Mouse (Mus musculus) E14TG2a.4 (cell line): ENCODE results near the gene Atxn10.

ENCODE experiments used
- H3K27me3 ChIP-seq: 2 replicates; pipeline ENCODE4 v1.6.1; 2014; ENCODE audit warnings: low read length, control low read depth; ENCODE audit not compliant: insufficient read depth
- H3K36me3 ChIP-seq: 2 replicates; pipeline ENCODE4 v1.6.1; 2014; ENCODE audit warnings: low read length, control low read depth; ENCODE audit not compliant: insufficient read depth
- H3K4me1 ChIP-seq: replicated peaks from 2 replicates; pipeline ENCODE4 v1.6.1; 2014; ENCODE audit warnings: low read depth, low read length, control low read depth
- H3K4me3 ChIP-seq: replicated peaks from 2 replicates; pipeline ENCODE4 v1.5.1; 2014; ENCODE audit warnings: mild to moderate bottlenecking, low read length
- H3K9me3 ChIP-seq: 2 replicates; pipeline ENCODE4 v1.6.1; 2014; ENCODE audit warnings: low read length, control low read depth
- CTCF ChIP-seq: conservative IDR thresholded peaks from 2 replicates; pipeline ENCODE4 v1.5.1; 2014; ENCODE audit warnings: low read length
- NANOG ChIP-seq: IDR thresholded peaks from 2 replicates; pipeline ENCODE4 v1.6.1; 2014; ENCODE audit warnings: borderline replicate concordance, low read length, mixed read lengths
- POU5F1 ChIP-seq: IDR thresholded peaks from 2 replicates; pipeline ENCODE4 v1.6.1; 2014; ENCODE audit warnings: low read length, borderline replicate concordance

Atxn10 gene

DNA sequence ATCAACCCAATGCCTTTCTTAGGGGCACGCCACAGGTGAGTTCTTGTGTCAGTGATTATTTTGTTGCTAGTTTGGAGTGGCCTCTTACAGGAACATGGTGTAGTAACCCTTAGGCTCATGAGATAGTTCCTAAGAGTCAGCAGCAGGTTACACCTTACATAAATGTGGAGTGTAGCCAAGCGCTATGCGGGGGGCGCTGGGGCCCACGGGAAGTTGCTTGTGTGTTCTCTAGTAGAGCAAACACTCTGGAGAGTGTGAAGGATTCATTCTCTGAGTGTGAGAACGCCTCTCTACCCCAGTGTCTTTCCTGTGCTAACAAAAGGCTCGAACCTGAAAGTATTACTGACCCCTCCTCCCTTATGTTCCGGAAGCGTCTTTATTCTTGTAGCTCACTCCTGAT lies 59.3 kb downstream of the Atxn10 start:
- no peaks in the 10 kb centered on the region for H3K4me1 ChIP-seq
- H3K36me3 ChIP-seq = peaks cover 84% of the 10 kb centered on the region
- TF ChIP-seq POU5F1 = no peak
- TF ChIP-seq NANOG = no peak
- TF ChIP-seq CTCF = no peak
- no peaks in the 10 kb centered on the region for H3K9me3 ChIP-seq
- H3K27me3 ChIP-seq = no peaks in the 10 kb centered on the region
- H3K4me3 ChIP-seq = no peak overlapping the region

DNA sequence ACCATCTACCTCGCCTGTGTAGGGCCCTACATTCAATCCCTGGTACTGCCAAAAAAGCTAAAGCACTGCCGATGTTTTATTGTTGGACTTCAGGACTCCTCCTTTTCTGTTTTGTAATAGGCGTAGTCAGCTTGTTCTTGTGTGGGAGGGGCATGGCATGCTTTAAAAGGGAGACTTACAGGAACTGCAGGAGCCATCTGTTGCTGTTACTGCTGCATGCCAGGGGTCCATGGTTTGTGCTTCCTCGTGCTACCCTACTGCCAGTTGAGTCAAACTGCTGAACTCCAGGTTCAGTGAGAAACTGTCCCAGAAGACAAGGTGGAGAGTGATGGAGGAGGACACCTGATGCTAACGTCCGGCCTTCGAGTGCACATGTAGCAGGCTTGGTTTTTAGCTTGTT lies 65.9 kb downstream of the Atxn10 start:
- H3K4me3 ChIP-seq = no peak overlapping the region
- H3K36me3 ChIP-seq = peaks cover 81% of the 10 kb centered on the region
- no peak for TF ChIP-seq POU5F1
- no peak for TF ChIP-seq NANOG
- no peak for TF ChIP-seq CTCF
- H3K9me3 ChIP-seq = no peaks in the 10 kb centered on the region
- no peaks in the 10 kb centered on the region for H3K27me3 ChIP-seq
- H3K4me1 ChIP-seq = peaks cover 24% of the 10 kb centered on the region

DNA sequence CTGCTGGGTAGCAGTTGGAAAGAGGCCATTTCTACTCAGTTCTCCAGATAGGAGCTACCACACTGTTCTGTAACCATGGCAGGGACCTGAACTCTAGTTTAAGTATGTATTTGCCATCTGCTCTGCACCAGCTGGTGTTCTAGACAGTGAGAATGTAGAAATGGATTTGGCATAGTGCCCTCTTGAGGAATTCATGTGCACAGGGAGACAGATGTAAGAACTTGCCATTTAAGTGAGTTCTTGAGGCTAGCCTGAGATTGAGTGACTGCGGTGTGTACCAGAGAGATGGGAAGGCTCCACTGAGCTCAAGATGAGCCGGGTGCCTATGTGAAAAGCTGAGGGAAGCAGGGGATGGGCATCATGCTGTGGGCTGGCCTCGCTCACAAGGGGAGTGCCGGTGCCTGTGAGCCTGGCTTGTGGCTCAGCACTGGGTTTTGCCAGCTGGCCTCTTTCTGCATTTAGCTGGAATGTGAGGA lies 67.2 kb downstream of the Atxn10 start:
- Histone ChIP-seq H3K4me1 (peaks cover 24% of the 10 kb centered on the region), H3K9me3 (no peaks in the 10 kb centered on the region), H3K27me3 (no peaks in the 10 kb centered on the region), H3K36me3 (peaks cover 84% of the 10 kb centered on the region), H3K4me3 (no peak overlapping the region)
- TF ChIP-seq POU5F1 = no peak
- no peak for TF ChIP-seq NANOG
- no peak for TF ChIP-seq CTCF

GRCm38 (mm10) chr15:85404739-85405138 lies 68.7 kb downstream of the Atxn10 start:
- Histone ChIP-seq H3K36me3 (peaks cover 82% of the 10 kb centered on the region), H3K4me3 (no peak overlapping the region), H3K9me3 (no peaks in the 10 kb centered on the region), H3K4me1 (peaks cover 25% of the 10 kb centered on the region), H3K27me3 (no peaks in the 10 kb centered on the region)
- no peak for TF ChIP-seq POU5F1
- no peak for TF ChIP-seq CTCF
- TF ChIP-seq NANOG = no peak

DNA sequence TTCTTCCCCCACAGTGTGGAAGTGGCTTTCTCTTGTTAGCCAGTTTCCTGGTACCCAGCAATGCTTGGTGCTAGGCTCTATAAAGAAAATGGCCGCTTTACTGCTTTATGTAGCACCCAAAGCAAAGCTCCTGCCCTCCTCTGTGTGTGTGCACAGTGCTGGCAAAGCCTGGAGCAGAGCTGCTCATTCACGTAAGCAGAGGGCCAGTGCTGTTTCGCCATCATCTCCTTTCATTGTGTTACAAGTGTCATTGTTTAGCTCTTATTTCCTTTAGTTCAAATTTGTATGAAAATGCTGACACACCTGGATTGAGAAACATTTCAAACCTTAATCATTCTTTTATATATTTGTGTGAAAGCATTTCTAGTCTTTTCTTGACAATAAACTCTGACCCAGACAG lies 69.5 kb downstream of the Atxn10 start:
- TF ChIP-seq CTCF (no peak), NANOG (no peak), POU5F1 (no peak)
- Histone ChIP-seq H3K9me3 (no peaks in the 10 kb centered on the region), H3K4me1 (peaks cover 30% of the 10 kb centered on the region), H3K36me3 (peaks cover 76% of the 10 kb centered on the region), H3K4me3 (no peak overlapping the region), H3K27me3 (no peaks in the 10 kb centered on the region)

DNA sequence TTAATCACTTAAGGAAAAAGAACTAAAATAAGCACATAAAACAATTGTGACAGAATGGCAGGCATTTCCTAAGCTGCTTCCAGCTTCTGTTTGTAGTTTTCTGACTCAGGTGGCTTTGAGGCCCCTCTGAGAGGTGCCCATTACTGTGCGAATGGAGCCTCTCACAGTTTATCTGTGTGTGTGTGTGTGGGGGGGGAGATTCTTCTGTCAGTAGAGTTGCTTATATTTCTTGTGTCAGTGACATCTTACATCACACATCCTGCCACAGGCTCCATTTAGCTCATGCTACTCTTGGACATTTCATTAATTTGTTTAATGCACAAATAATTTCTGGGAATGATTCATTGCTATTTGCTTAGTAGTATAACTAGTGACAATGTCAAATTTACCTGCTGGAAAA lies 70.8 kb downstream of the Atxn10 start:
- Histone ChIP-seq H3K9me3 (no peaks in the 10 kb centered on the region), H3K4me1 (peaks cover 23% of the 10 kb centered on the region), H3K4me3 (no peak overlapping the region), H3K27me3 (no peaks in the 10 kb centered on the region), H3K36me3 (peaks cover 63% of the 10 kb centered on the region)
- no peak for TF ChIP-seq CTCF
- no peak for TF ChIP-seq POU5F1
- no peak for TF ChIP-seq NANOG

- no peak overlapping the region for H3K4me3 ChIP-seq
- TF ChIP-seq NANOG = no peak
- TF ChIP-seq POU5F1 = no peak
- no peak for TF ChIP-seq CTCF
- H3K27me3 ChIP-seq = no peaks in the 10 kb centered on the region
- H3K9me3 ChIP-seq = no peaks in the 10 kb centered on the region
- peaks cover 58% of the 10 kb centered on the region for H3K36me3 ChIP-seq
- H3K4me1 ChIP-seq = peaks cover 18% of the 10 kb centered on the region
These were observed 71.3 kb downstream of the Atxn10 start for GRCm38 (mm10) chr15:85407342-85407741.

- Histone ChIP-seq H3K9me3 (no peaks in the 10 kb centered on the region), H3K4me1 (peaks cover 8% of the 10 kb centered on the region), H3K27me3 (no peaks in the 10 kb centered on the region), H3K4me3 (no peak overlapping the region), H3K36me3 (peaks cover 55% of the 10 kb centered on the region)
- TF ChIP-seq CTCF = no peak
These were observed 72.7 kb downstream of the Atxn10 start for GRCm38 (mm10) chr15:85408790-85409189.

GRCm38 (mm10) chr15:85409245-85409783 lies 73.3 kb downstream of the Atxn10 start:
- Histone ChIP-seq H3K4me3 (no peak overlapping the region), H3K9me3 (no peaks in the 10 kb centered on the region), H3K27me3 (no peaks in the 10 kb centered on the region), H3K4me1 (peaks cover 10% of the 10 kb centered on the region), H3K36me3 (peaks cover 59% of the 10 kb centered on the region)
- no peak for TF ChIP-seq CTCF
- no peak for TF ChIP-seq POU5F1
- no peak for TF ChIP-seq NANOG
